Mouse (Mus musculus): ENCODE measurements around the gene Poll. TPM values are rescaled to one million over a fixed set of nuclear protein-coding genes. Genes with fewer than 3 reads are reported as not detected.

Gene Poll
- polyA plus RNA-seq, 1 experiment from 2014 or later: 13.4 TPM

DNA sequence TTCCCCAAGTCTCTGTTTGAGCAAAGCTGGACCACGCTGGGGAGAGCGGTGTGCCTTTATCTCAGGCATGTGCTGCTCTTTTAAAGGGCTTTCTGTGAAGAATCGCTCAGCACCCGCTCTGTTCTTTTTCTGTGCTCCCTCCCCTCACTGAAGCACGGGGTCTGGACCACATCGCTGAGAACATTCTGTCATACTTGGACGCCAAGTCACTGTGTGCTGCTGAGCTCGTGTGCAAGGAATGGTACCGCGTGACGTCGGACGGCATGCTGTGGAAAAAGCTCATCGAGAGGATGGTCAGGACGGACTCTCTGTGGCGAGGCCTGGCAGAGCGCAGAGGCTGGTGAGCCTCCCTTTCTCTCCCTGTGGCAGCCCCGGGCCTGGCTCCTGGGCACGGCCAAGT, 52.8 kb downstream of the Poll start:
- Histone ChIP-seq H3K4me2 (ENCODE audit: low read depth, low read length) (peak overlapping the region; percentile 53), H3K4me1 (ENCODE audit: control insufficient read depth, insufficient read depth, low read length) (peaks cover 10% of the 10 kb centered on the region), H3K9ac (ENCODE audit: low read length) (peak overlapping the region; percentile 43), H3K27me3 (ENCODE audit: control insufficient read depth, insufficient read depth, low read length) (no peaks in the 10 kb centered on the region), H3K4me3 (ENCODE audit: low read length) (peak overlapping the region; percentile 6; the same call in 1 of the 2 replicates), H3K9me3 (replicated peaks; ENCODE audit: control insufficient read depth, low read length) (no peaks in the 10 kb centered on the region), H3K27ac (ENCODE audit: low read length) (peak overlapping the region; percentile 65), H3K36me3 (ENCODE audit: control insufficient read depth, insufficient read depth) (peaks cover 5% of the 10 kb centered on the region; the same call in 1 of the 2 replicates)
- WGBS: 33% methylated on average over 19 of the region's 19 CpGs
- peak; percentile 80 for ATAC-seq (replicated peaks; ENCODE audit: extremely low read depth, insufficient read depth, low FRiP score)

DNA sequence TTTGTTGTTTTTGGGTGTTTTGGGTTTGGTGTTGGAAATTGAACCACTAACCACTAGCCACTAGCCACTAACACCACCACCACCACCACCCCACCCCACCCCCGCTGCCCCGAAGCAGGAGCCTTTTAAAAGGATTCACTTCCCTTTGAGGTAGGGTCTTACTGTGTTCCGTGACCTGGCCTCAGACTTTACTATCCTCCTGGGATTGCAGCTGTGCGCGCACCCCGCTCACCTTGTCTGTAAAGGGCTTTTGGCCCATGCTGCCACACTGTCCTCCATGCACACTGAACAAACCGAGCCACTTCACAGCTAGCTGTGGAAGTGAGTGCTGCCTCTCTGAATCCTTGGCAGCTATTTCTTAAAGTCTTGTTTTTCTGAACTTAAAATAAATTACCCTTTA, 54.9 kb downstream of the Poll start:
- WGBS: 88% methylated on average over 7 of the region's 7 CpGs
- no peaks in the 10 kb centered on the region for H3K27me3 ChIP-seq (ENCODE audit: control insufficient read depth, insufficient read depth, low read length)
- ATAC-seq (replicated peaks; ENCODE audit: extremely low read depth, insufficient read depth, low FRiP score): no peak
- H3K27ac ChIP-seq (ENCODE audit: low read length): no peak overlapping the region
- peaks cover 10% of the 10 kb centered on the region for H3K4me1 ChIP-seq (ENCODE audit: control insufficient read depth, insufficient read depth, low read length)
- no peak overlapping the region for H3K4me2 ChIP-seq (ENCODE audit: low read depth, low read length)
- no peak overlapping the region for H3K4me3 ChIP-seq (ENCODE audit: low read length)
- peaks cover 5% of the 10 kb centered on the region; the same call in 1 of the 2 replicates for H3K36me3 ChIP-seq (ENCODE audit: control insufficient read depth, insufficient read depth)
- no peak overlapping the region for H3K9ac ChIP-seq (ENCODE audit: low read length)
- H3K9me3 ChIP-seq (replicated peaks; ENCODE audit: control insufficient read depth, low read length): no peaks in the 10 kb centered on the region

Other genes starting within 250 kb of the Poll start
- 30.9 and 31.4 TPM in 2 replicates for gene Btrc, start 196.8 kb downstream of the Poll start, polyA plus RNA-seq (2015; fragmentation: Nextera tagmentation; extraction: Ambion mirVana)
- gene Gm17018, start 84 bp upstream of the Poll start, polyA plus RNA-seq (2015; fragmentation: Nextera tagmentation; extraction: Ambion mirVana): 32.0 and 33.8 TPM in 2 replicates
- 4.5 and 7.1 TPM in 2 replicates for gene Fbxw4, start 99.8 kb upstream of the Poll start, polyA plus RNA-seq (2015; fragmentation: Nextera tagmentation; extraction: Ambion mirVana)
- 0.12 and 0.47 TPM in 2 replicates for gene Fgf8, start 182.4 kb upstream of the Poll start, polyA plus RNA-seq (2015; fragmentation: Nextera tagmentation; extraction: Ambion mirVana)
- 9.0 and 9.2 TPM in 2 replicates for gene Npm3, start 189.1 kb upstream of the Poll start, polyA plus RNA-seq (2015; fragmentation: Nextera tagmentation; extraction: Ambion mirVana)
- gene Mgea5, start 223.3 kb upstream of the Poll start, polyA plus RNA-seq (2015; fragmentation: Nextera tagmentation; extraction: Ambion mirVana): 33.3 and 33.7 TPM in 2 replicates

Data from heart, embryonic 16.5 days (tissue).